Mouse (Mus musculus) thymus, adult 18-20 months (tissue): Measurements from ENCODE around the gene Rubcnl.

ENCODE experiments used
- DNase-seq, 2 experiments: peaks; one replicate each; pipeline ENCODE4 v3.0.0; 2022; ENCODE audit warnings: mixed read lengths in 2 of 2

The Rubcnl gene

DNA sequence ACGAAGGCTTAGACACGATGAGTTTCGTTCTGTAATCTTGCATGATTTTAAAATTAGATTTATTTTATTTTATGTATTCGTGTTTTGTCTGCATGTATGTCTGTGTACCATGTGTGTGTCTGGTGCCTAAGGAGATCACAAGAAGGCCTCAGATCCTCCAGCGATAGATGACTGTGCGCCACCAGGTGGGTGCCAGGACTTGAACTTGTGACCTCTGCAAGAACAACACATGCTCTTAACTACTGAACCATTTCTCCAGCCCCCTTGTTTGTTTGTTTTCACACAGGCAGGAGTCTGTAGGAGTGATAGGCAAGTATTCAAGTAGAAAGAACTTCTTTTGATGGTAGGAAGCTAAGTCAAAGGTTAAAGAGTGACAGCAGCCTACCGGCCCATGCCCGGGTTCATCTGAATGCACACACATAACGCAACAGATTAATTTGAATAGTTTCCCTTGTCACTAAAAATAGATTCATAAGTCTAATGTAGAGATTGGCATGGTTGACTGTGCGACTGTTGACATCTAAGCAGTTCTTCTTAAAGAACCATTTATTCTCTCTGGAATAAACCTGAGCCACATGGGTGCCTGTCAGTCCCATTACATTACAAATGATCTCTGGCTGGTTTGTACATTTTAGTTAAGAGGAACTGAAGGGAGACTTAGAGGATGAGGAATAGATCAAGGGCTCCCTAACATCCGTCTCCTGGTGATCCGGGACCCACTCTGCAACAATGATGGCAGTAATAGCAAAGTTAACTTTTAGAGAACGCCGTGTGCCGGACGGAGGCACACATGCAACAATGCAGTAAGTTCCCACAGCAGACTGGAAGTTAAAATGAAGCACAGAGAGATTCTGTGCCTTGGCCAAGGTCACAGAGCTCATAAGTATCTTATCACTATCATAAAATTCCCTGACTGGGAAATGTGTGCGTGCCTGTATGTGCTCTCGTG is 2.3 kb downstream of the Rubcnl start:
- DNase-seq, result no peak

DNA sequence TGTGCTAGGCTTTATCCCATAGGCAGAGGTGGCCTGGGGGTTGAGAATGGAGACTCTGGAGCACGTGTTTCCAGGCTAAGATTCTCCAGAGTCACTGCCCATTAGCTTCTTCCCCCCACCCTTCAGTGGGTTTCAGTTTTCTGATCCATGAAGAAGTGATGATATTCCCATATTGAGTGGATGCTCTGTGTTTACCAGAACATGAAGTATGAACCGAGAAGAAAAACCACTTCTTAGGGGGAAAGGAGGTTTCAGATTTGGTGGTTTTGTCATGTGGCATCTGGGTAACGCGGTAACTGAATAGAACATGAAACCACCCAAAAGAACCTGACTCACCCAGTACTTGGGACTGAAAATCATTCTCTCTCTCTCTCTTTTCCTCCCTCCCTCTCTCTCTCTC is 3.0 kb downstream of the Rubcnl start:
- DNase-seq, result no peak

DNA sequence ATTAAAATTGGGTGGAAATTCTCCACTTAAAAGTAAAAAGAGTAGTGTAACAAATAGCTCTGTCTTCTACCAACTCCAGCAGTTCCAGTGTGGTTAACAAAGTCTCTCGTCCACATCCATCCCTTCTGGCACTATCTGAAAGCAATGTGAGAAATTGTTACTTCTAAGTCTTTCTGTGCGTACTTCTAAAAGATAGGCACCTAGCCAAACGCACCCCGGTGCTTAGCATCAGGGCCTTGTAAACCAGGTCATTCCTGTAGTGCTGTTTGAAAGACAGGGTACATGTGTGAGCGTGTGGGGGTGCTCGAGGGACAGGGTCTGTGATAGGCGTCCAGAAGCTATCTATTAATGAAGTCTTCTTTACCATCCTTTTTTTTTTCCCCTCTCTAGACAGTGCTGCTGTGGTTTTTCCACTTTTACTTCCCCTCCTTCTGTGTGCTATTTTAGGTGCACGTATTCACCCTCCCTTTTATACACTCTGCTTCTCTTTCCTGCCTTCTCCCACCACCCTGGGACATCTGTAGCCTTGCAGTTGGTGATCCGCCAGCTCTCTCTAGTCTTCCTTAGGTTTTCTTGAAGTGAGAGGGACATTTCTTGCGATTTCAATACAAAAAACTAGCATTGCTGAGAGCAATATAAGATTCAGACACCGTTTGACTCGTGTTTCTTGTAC is 4.9 kb downstream of the Rubcnl start:
- no peak for DNase-seq

DNA sequence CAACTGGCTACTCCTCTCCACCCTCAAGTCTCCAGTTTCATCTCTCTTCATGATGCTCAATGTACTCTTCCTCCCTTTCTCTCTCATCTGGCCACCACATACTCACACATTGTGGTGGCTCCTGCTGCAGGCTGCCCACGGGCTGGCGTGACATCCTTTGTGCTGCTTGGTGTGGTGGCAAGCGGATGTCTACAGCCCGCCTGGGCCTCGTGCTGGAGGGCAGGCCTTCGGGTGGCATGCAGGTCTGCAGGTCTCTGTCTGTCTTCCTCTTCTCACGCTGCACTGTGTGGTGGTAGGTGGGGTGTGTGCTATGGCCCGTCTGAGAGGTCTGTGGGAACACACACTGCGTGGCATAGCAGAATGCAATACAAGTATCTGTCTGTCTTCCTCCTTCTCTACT is 6.7 kb downstream of the Rubcnl start:
- DNase-seq, result no peak

DNA sequence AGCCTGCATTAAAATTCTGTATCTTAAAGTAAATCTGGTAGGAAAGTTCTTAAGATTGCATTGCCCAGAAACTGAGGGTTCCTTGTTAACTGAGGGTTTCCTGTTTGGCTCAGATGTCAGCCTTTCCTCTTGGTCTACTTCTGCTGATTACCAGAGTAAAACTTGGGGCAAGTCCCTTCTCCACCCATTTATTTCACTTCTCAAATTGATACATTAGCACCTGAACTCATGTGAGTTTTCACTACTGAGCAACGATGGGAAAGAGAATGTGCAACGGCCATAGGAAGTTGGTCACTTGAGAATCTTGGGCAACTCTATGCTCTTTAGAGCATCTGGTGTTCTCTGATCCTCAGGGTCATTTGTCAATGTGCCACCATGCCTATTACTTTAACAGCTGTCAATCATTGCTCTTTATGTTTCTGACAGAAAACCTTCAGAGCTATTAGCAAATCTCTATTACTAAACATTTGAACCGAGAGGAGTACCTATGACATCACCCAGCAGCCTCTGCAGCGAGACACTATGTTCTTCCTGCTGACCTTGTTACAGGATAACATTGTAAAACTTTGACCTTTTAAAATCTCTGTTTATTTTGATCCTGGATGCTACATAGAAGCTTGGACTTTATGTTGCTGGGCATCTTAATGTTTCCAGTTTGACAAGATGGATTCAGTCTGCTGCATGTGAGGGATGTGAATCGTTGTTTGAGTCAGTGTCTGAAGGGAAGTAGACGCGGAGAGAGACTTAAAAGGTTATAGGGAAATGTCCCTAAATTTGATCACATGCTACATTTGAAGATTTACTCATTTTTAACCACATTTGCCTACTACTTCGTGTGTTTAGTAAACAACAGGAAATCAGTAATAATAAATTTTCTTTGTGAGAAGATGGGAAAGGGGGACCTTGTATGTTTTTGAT is 9.2 kb downstream of the Rubcnl start:
- DNase-seq, result no peak

DNA sequence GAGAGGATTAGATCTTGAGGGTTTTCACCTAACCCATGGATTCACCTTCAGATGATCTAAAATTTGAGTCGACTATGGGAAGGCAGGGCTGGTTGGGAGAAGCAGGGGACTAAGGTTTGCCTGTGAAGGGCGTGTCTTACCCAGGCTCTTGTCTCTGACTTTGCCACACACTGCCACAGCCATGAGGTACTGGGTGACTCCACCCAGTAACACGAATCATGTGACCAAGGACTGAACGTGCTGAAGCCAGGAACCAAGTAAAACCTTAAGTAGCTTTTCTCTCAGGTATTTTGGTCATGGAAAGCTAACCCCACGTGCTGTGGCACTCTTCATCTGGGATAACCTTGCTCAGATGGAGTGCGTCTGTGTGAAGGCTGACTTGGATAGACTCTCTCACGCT is 14.9 kb downstream of the Rubcnl start:
- DNase-seq, result no peak

DNA sequence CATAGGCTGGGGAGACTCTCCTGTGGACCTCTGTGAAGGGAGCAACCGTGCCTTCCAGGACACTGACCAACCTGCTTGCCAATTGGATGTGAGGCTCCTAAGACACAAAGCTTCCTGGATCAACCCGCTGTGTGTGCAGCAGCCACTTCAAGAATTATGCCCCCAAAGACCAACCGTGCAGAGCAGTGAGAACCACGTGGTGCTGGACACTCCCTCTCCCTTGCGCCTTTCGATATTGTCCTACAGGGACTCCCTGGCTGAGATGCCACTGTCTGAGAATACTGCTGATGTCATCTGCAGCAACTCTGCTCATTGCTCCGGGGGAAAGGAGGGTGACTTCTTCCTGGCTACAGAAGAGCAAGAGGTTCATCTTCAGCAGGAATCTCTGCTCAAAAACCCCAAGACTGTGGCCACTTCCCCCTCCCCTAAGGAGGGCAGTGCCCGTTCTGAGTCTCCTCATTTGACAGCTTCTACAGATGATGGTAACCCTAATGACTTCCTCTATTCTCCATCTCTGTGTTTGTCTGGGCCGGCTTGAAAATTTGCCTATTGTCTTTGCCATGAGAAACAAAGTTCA is 16.3 kb downstream of the Rubcnl start:
- no peak for DNase-seq

DNA sequence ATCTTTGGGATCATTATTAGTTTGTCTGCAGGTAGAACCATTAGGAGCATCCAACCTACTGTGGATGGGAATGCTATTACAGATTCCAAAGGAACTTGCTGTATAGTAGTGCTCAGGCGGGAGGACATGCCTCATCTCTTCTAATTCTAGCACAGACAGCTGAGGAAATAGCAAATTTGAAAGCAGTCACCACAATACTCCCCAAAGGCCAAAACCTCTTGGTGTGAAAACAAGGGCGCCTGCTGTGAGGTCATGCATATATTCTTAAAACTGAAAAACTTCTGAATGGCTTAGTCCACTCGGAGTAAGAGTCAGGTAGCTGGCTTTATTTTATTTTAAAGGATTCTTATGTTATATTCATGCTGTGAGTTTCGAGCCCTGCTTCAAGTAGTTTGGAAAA is 16.9 kb downstream of the Rubcnl start:
- DNase-seq, result no peak

DNA sequence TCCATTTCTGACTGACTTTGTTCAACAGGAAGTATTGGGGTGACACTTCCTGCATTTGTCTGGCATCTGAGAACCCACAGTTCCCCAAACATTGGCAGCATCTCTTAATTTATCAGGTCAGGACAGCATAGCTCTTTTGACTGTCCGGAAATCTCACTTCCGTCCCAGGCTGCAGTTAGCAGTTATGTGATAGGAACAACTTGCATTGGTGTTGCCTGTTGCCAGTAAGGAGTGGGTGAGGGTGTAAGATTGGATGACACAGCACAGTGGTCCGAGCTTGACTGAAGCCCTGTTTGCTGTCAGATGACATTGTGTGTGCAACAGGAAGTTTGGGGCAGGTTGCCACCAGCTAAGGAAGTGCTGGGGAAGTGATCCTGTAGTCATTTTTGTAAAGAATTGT is 18.4 kb downstream of the Rubcnl start:
- DNase-seq, result peak; percentile 17 to 40

DNA sequence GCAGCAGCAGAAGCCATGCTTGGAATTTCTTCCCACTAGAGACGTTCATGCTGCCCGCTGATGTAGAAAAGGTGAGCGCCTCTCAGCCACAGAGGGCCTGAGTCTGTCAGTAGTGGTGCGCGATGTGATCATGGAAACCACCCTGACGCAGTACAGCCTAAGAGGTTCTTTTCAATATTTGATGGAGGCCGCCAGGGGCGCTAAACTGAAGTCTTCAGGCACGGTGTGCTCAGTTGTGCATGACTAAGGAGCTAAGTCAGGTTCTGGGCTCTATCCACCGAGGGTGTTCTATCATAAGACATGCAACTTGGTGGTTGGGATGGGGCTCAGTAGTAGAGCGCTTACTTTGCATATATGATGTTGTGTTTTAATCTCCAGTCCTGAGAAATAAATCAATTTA is 19.6 kb downstream of the Rubcnl start:
- no peak for DNase-seq

DNA sequence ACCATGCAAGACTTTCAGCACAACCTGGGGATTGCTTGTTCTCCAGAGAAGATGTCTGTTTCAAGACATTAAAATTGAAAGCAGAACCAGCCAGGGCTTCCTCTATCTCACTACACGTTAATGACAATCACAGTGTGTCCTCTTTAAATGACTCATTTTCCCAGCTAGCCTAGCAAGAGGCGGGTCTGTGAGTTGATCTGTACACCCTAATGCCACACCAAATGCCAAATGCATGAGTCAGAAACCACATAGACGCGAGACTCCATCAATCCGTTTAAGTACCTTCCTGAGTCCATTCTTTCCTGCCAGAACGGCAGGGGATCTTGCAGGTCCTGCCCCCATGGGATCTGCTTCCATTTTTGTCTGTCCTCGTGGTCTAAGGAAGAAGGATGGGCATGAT is 29.4 kb downstream of the Rubcnl start:
- no peak for DNase-seq

DNA sequence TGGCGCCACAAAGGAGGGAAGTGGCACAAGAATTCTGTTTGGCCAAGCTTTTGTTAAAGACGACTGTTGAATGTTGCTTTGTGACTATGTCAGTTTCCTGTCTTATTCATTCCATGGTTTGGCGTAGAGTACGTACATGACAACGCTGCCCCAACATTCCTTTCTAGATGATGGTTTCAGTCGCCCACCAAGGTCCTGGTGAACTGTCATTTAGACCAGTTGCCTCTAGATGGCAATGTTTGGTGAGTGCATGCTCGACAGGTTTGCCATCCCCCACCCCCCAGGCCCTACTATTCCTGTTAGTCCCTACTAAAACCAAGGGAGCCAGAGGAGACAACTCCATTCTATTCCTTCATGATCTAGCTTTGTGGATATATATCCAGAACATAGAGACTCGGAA is 36.6 kb downstream of the Rubcnl start:
- no peak for DNase-seq

DNA sequence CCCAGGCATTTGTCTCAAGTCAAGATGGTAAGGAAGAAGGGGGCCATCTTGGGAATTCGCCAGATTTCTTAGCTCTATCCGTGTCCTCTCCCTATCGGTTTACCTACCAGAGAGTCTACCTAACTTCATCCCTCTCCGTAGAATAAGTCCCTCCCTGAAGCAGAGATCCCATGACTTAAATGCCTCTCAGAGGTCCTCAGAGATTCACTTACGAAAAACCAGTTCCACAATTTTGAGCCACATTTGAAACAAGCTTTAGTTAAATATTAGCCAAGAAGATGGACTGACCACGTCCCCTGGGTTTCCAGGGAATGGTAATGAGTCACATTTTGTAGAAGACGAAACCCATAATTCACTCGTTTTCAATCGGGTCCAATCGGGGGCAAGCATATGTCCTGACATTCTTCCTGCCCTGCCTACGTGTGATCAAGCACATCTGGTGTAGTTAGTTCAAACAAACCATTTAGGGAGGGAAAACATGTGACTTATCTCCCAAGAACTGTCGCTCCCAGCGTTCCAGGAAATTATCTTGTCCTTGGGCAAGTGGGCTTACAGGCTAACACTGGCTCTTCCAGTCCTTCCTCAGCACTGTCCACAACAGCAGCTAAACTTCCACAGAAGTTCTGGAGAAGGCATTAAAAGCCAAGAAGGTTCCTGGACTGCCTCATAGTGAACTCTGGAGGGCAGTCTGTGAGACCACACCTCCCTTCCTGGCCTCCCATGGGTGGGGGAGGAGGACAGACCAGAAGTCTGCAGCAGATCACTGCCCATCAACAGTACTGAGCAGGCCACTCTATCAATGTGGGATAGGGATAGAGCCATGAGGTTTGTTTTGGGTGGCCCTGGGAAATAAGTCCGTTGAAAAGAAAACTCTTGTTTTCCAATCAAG is 38.9 kb downstream of the Rubcnl start:
- DNase-seq, result no peak

DNA sequence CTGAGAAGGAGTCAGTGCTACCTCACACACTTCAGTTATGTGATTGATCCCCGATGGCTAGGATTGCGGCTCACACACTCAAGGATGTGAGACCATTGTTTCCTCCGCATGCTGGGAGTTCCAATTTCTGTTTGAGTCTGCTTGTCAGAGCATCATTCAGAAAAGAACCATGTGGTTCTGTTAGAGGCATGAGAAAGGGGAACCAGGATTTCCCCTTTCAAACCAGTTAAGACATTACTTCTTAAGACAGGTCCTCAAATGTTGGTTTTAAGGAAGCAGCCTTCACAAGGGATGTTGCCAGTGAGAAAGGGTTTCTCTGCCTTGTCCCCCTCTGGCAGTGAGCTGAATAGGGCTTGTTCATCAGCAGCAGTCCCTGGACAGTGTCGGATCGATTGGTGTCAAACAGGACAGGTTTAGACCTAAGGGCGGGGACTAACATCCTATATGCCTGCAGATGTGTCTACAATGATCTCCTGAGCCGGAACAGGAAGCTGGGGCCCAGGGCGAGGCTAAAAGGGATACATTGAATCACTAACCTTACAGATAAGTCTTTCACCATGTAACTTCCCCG is 41.1 kb downstream of the Rubcnl start:
- DNase-seq, result no peak

DNA sequence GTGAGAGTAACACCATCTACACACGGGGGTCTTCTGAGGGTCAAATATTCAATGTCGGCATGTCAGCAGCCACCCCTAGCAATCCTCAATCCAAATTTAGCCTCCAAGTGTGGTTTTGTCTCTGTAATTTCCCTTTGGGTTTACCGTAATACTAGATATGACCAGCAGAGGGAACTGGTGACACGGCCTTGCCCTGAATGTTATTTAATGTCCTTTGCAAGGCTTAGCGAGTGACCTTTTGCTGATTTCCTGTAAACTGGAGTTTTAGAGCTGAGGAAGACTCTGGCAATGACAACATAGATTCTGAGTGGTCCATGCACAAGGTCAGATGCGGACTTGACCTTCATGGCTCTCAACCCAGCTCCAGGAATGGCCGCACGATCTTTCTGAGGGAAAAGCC is 44.7 kb downstream of the Rubcnl start:
- DNase-seq, result no peak

DNA sequence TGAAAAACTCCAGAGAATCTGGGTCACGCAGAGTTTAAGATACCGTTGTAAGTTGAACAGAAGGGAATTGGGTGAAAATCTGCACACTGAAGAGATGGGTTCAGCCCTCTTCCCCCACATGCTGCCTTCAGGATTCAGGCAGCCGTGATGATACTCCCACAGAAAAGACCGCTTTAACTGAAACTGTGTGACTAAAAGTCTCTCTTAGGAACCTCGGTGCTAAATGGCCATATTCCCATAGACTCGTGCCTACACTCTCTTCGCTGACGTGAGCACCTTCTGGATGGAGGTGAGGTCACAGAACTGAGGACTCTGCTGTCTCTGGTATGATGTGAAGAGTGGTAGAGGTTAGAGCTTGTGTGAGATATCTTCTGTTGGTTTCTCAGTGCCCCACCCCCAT is 48.1 kb downstream of the Rubcnl start:
- DNase-seq, result no peak

DNA sequence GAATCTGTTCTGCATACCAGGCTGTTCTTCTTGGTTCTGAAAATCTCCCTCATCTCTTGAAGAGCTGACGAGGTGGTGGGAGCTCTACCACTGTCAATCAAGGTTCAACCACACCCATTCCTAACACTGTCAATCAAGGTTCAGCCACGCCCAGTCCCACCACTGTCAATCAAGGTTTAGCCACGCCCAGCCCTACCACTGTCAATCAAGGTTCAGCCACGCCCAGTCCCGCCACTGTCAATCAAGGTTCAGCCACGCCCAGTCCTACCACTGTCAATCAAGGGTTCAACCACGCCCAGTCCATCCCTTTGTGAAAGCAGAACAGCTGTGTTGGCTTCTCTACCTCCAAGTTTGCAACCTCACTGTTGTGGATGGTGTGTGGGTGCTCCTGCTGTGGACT is 48.7 kb downstream of the Rubcnl start:
- no peak for DNase-seq

DNA sequence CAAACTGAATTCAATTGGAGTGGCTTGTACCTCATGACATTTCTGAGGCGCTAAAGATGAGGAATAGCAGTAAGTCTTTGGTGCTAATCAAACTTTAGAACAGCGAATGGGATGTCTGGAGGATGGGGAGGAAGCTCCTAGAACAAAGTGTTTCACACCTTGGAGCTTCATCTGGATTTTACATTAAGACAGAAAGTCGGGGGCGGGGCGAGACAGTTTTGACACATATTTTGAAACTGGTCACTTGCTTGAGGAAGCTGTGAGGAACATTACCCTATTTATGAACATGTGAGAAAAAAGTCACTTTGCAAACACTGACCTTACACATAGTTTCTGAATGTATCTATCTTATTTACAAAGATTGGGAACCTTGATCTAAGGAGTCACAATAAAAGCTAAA is 49.4 kb downstream of the Rubcnl start:
- DNase-seq, result no peak

DNA sequence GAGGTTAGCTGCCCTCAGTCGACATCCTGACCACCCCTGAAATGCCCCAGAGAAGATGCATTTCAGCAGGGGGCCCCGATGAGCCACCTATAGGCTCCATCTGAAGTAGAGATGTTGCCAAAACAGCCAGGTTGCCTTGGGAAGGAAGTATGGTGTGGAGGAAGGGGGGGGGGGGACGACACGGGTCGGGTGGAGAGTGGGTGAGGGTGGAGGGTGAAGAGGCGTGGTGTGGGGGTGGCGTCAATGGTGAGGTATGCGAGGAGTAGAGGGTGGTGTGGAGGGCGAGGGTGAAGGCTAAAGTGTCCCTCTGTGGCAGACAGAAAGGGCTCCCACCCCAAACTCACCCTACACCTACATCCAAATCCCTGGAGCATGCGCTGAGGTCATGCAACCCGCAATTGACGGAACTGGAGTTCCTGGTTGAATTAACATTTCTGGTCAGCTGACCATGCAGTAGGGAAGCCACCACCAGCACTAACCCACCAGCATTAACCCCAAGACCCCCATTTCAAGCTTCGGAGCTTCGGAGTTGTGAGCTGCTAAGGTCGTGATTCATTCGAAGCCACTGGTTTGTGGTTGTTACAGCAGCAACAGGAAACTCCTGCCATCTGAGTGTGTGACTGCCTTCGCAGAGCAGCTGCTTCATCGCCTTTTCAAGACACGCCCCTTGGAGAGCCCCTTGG is 52.7 kb downstream of the Rubcnl start:
- peak; percentile 40 to 64 for DNase-seq

DNA sequence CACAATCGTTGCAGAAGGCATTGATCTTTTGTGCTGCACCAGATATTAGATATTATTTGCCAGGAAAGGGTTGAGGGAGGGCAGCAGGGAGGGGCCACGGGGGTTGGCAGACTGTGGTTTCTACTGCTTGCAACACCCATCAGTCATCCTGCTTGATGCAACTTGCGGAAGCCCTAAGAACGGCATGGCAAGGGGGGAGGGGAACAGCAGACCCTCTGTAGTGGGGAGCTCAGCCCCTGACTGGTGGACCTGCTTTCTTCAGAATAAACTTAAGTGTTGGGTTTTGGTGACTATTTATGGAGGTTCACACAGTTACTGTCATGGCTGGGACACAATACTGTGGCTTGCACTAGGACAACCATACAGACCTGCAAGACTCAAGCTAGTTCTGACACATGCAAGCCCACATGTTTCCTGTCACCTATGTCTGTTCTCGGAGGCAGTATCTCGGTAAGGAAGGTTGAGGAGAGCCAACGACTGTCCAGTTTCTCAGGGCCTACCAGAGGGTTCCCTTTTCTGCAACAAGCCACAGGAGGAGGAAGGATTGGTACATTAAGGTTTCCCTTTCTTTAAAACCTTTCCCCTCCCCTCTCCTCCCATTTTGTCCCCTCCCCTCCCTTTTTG is 53.6 kb downstream of the Rubcnl start:
- peak; percentile 58 to 73 for DNase-seq
